Mouse (Mus musculus) kidney, embryonic 16.5 days (tissue): ENCODE measurements around the gene Elmo2. TPM values are rescaled to one million over a fixed set of nuclear protein-coding genes. Genes with fewer than 3 reads are reported as not detected.

ENCODE experiments used
- ATAC-seq: fragments of 200-750 bp; cut with Nextera tagmentation; 2 replicates; pipeline ENCODE4 v1.8.0; 2017; ENCODE audit warnings: moderate TSS enrichment; ENCODE audit not compliant: low FRiP score, low TSS enrichment
- H3K27ac ChIP-seq: fragments of 300-500 bp; sonication (generic); 2 replicates; pipeline ENCODE4 v1.5.1; 2014; ENCODE audit warnings: low read length
- H3K27me3 ChIP-seq: fragments of 300-500 bp; sonication (generic); 2 replicates; pipeline ENCODE4 v1.6.1; 2014; ENCODE audit warnings: low read length, control low read depth, mixed read lengths; ENCODE audit not compliant: insufficient read depth
- H3K36me3 ChIP-seq: fragments of 300-500 bp; sonication (generic); 2 replicates; pipeline ENCODE4 v1.6.1; 2014; ENCODE audit warnings: low read length, control low read depth, mixed read lengths; ENCODE audit not compliant: insufficient read depth
- H3K4me1 ChIP-seq: fragments of 300-500 bp; sonication (generic); 2 replicates; pipeline ENCODE4 v1.6.1; 2014; ENCODE audit warnings: low read length, control low read depth, mixed read lengths; ENCODE audit not compliant: insufficient read depth
- H3K4me2 ChIP-seq: fragments of 300-500 bp; sonication (generic); replicated peaks from 2 replicates; pipeline ENCODE4 v1.6.1; 2014; ENCODE audit warnings: low read depth, low read length
- H3K4me3 ChIP-seq: fragments of 300-500 bp; sonication (generic); 2 replicates; pipeline ENCODE4 v1.5.1; 2014; ENCODE audit warnings: mild to moderate bottlenecking, low read length
- H3K9ac ChIP-seq: fragments of 300-500 bp; sonication (generic); replicated peaks from 2 replicates; pipeline ENCODE4 v1.6.1; 2014; ENCODE audit warnings: low read length
- H3K9me3 ChIP-seq: fragments of 300-500 bp; sonication (generic); 2 replicates; pipeline ENCODE4 v1.6.1; 2016; ENCODE audit warnings: low read length, control low read depth
- WGBS: fragments of 180-500 bp; shearing (Covaris S2); extraction: QIAGEN DNeasy Blood & Tissue Kit; methylation state at CpG from one replicate; pipeline ENCODE4 v1.1.7; 2014; 5-methylcytosine and 5-hydroxymethylcytosine counted together
- polyA plus RNA-seq: library from polyadenylated mRNA; unstranded; fragments of >200 nt; fragmentation: Nextera tagmentation; extraction: Ambion mirVana; gene quantifications from 2 replicates; pipeline ENCODE4 v1.2.1, GENCODE M21; 2015

The Elmo2 gene
- polyA plus RNA-seq, 1 experiment from 2014 or later = 88.4 TPM

GRCm38 (mm10) chr2:165239533-165240144 lies 86.6 kb downstream of the Elmo2 start:
- Histone ChIP-seq H3K4me2 (no peak overlapping the region), H3K27me3 (peaks cover 93% of the 10 kb centered on the region), H3K4me3 (no peak overlapping the region), H3K36me3 (no peaks in the 10 kb centered on the region), H3K27ac (no peak overlapping the region), H3K9ac (no peak overlapping the region), H3K4me1 (peaks cover 18% of the 10 kb centered on the region), H3K9me3 (no peaks in the 10 kb centered on the region)
- ATAC-seq = no peak
- 11% methylated on average over 15 of the region's 15 CpGs for WGBS

GRCm38 (mm10) chr2:165238416-165239145 lies 87.7 kb downstream of the Elmo2 start:
- H3K4me1 ChIP-seq = peaks cover 28% of the 10 kb centered on the region
- no peaks in the 10 kb centered on the region for H3K36me3 ChIP-seq
- H3K9ac ChIP-seq = no peak overlapping the region
- peaks cover 93% of the 10 kb centered on the region for H3K27me3 ChIP-seq
- no peaks in the 10 kb centered on the region for H3K9me3 ChIP-seq
- H3K27ac ChIP-seq = no peak overlapping the region
- no peak overlapping the region for H3K4me3 ChIP-seq
- H3K4me2 ChIP-seq = no peak overlapping the region
- WGBS = 4% methylated on average over 12 of the region's 12 CpGs
- no peak for ATAC-seq

Other genes with a start within 250 kb of the Elmo2 start
- not detected in 2 replicates for gene 1700025C18Rik, start 235.7 kb downstream of the Elmo2 start, polyA plus RNA-seq
- gene Cdh22, start 91.6 kb downstream of the Elmo2 start, polyA plus RNA-seq = 0.77 and 0.98 TPM in 2 replicates
- 62.4 and 62.8 TPM in 2 replicates for gene Slc35c2, start 38.6 kb downstream of the Elmo2 start, polyA plus RNA-seq
- gene Zfp663, start 42.2 kb upstream of the Elmo2 start, polyA plus RNA-seq = 1.1 and 1.3 TPM in 2 replicates
- gene Zfp334, start 61.8 kb upstream of the Elmo2 start, polyA plus RNA-seq = 8.7 and 8.9 TPM in 2 replicates
- gene Ocstamp, start 73.9 kb upstream of the Elmo2 start, polyA plus RNA-seq = not detected in 2 replicates
- 4.3 and 4.5 TPM in 2 replicates for gene Slc13a3, start 146.8 kb upstream of the Elmo2 start, polyA plus RNA-seq
- 37.7 and 38.9 TPM in 2 replicates for gene Trp53rka, start 166.8 kb upstream of the Elmo2 start, polyA plus RNA-seq
- 8.3 TPM in 2 replicates for gene Slc2a10, start 177.3 kb upstream of the Elmo2 start, polyA plus RNA-seq